Mouse (Mus musculus) cerebellum, postnatal 4 days (tissue): ENCODE data around the gene Entpd2.
"Not testable (repeated sequence)": the region's sequence is repeated elsewhere in the genome, so short reads cannot be mapped to it uniquely, and the experiment has no call there.

Experiments used
- DNase-seq, 2 experiments: peaks; one replicate each; pipeline ENCODE4 v3.0.0; 2022; ENCODE audit warnings: low spot score in 2 of 2, mixed read lengths in 1 of 2

Gene Entpd2

GRCm38 (mm10) chr2:25394281-25395221, 1.1 kb upstream of the Entpd2 start:
- DNase-seq, result peak; percentile 34 to 62

GRCm38 (mm10) chr2:25396597-25396983, 916 bp downstream of the Entpd2 start:
- DNase-seq, result peak in 1 of 2 experiments; percentile 70

GRCm38 (mm10) chr2:25397010-25397409, 1.3 kb downstream of the Entpd2 start:
- no peak for DNase-seq

GRCm38 (mm10) chr2:25398065-25398464, 2.4 kb downstream of the Entpd2 start:
- DNase-seq, result no peak

- DNase-seq, result no peak
Observed at GRCm38 (mm10) chr2:25399051-25399450, 3.4 kb downstream of the Entpd2 start, which contains the start of gene Npdc1. Gene Npdc1 (plus strand): TSS chr2:25399351.

GRCm38 (mm10) chr2:25400291-25400690, 4.6 kb downstream of the Entpd2 start:
- DNase-seq, result no peak

- peak in 1 of 2 experiments; percentile 59 for DNase-seq
Observed at GRCm38 (mm10) chr2:25400764-25401163, 5.1 kb downstream of the Entpd2 start.

GRCm38 (mm10) chr2:25402377-25402971, 6.8 kb downstream of the Entpd2 start:
- peak; percentile 67 to 88 for DNase-seq

GRCm38 (mm10) chr2:25402972-25403601, 7.4 kb downstream of the Entpd2 start:
- DNase-seq, result peak; percentile 72 to 81

- DNase-seq, result no peak
Observed at GRCm38 (mm10) chr2:25403994-25404393, 8.3 kb downstream of the Entpd2 start.

- DNase-seq, result no peak
Observed at GRCm38 (mm10) chr2:25408908-25409307, 13.2 kb downstream of the Entpd2 start.

GRCm38 (mm10) chr2:25413436-25413835, 17.8 kb downstream of the Entpd2 start:
- not testable (repeated sequence) for DNase-seq

GRCm38 (mm10) chr2:25417426-25417825, 21.8 kb downstream of the Entpd2 start:
- peak in 1 of 2 experiments; percentile 34 for DNase-seq

- DNase-seq, result peak in 1 of 2 experiments; percentile 62
Observed at GRCm38 (mm10) chr2:25421896-25422295, 26.2 kb downstream of the Entpd2 start.

- DNase-seq, result no peak
Observed at GRCm38 (mm10) chr2:25422587-25423410, 27.1 kb downstream of the Entpd2 start, which contains the start of gene Fut7. Gene Fut7 (plus strand): TSS chr2:25423267.

- DNase-seq, result no peak
Observed at GRCm38 (mm10) chr2:25423626-25424025, 28.0 kb downstream of the Entpd2 start.

- DNase-seq, result no peak
Observed at GRCm38 (mm10) chr2:25425481-25425880, 29.8 kb downstream of the Entpd2 start.

- DNase-seq, result peak in 1 of 2 experiments; percentile 73
Observed at GRCm38 (mm10) chr2:25426721-25427191, 31.1 kb downstream of the Entpd2 start.

- no peak for DNase-seq
Observed at GRCm38 (mm10) chr2:25427256-25427655, 31.6 kb downstream of the Entpd2 start.

- peak; percentile 97 for DNase-seq
Observed at GRCm38 (mm10) chr2:25428442-25429236, 33.0 kb downstream of the Entpd2 start, which contains the start of gene Abca2. Gene Abca2 (plus strand): TSS chr2:25428703.
